Mouse (Mus musculus): Measurements from ENCODE around the gene Id1. TPM values are rescaled to one million over a fixed set of nuclear protein-coding genes. Genes with fewer than 3 reads are reported as not detected.

Id1 gene
- polyA plus RNA-seq, 1 experiment, result 0.75 TPM

DNA sequence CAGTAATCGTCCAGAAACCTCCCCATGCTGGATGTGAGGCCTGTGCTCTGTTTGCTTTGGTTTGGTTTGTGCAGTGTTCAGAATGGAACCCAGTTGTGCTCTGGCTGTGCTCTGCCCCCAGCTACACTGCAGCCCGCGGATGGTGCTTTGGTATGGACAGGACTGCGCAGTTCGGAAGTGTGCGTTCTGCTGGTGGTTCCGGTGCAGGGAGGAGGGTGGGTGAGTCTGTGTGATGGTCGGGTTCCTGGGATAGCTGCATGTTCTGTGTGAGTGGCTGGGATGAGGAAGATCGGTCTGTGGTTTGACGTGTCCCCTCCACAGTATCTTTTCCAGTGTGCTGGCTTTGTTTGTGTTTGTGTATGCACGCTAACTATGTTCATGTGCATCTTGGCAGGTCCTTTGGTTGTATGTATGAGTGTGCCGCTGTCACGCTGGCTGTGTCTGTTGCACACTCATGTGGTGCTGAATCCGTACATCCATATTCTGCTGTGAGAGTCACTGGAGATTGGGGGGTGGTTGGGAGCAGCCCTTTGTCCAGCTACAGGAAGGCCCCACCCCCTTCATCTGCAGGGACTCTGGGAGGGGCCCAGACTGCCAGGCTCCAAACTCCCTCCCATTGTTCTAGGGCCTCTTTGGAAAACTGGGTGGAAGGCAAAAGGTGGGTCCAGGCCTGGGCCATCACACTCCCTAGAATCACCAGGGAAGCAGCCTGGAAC lies 8.1 kb upstream of the Id1 start:
- TF ChIP-seq GATA1 (IDR thresholded peaks at IDR 0.05; ENCODE audit: low read length) (no peak), TAL1 (IDR thresholded peaks at IDR 0.05; ENCODE audit: low read length) (no peak)
- Histone ChIP-seq H3K4me1 (ENCODE audit: control insufficient read depth) (peaks cover 10% of the 10 kb centered on the region), H3K4me3 (replicated peaks) (no peak overlapping the region), H3K27me3 (ENCODE audit: control insufficient read depth) (peaks cover 32% of the 10 kb centered on the region), H3K9me3 (ENCODE audit: control insufficient read depth, low read length) (no peaks in the 10 kb centered on the region; the same call in 1 of the 2 replicates), H3K36me3 (ENCODE audit: control insufficient read depth) (no peaks in the 10 kb centered on the region)

DNA sequence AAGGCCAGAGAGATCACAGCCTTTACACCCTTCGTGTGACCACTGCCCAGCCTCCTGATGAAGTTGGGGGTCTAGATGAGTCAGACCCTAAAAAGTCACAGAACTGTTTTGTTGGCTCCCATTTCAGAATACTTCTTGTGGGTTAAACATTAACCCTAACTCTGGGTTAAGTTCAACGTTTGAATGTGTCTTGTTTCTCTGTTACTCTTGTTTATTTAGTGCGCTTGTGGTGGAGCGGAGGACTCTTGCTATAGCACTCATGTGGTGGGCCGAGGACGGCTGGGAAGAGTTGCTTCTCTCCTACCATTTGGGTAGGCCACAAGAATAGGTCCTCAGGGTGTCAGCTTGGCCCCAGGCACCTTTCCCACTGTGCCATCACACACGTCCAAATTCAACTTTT lies 7.5 kb upstream of the Id1 start:
- Histone ChIP-seq H3K27me3 (ENCODE audit: control insufficient read depth) (peaks cover 31% of the 10 kb centered on the region), H3K36me3 (ENCODE audit: control insufficient read depth) (no peaks in the 10 kb centered on the region), H3K4me1 (ENCODE audit: control insufficient read depth) (peaks cover 10% of the 10 kb centered on the region), H3K4me3 (replicated peaks) (no peak overlapping the region), H3K9me3 (ENCODE audit: control insufficient read depth, low read length) (no peaks in the 10 kb centered on the region; the same call in 1 of the 2 replicates)
- TF ChIP-seq TAL1 (IDR thresholded peaks at IDR 0.05; ENCODE audit: low read length) (no peak), GATA1 (IDR thresholded peaks at IDR 0.05; ENCODE audit: low read length) (no peak)

- Histone ChIP-seq H3K36me3 (ENCODE audit: control insufficient read depth) (no peaks in the 10 kb centered on the region), H3K27me3 (ENCODE audit: control insufficient read depth) (peaks cover 31% of the 10 kb centered on the region), H3K9me3 (ENCODE audit: control insufficient read depth, low read length) (no peaks in the 10 kb centered on the region), H3K4me1 (ENCODE audit: control insufficient read depth) (peaks cover 10% of the 10 kb centered on the region), H3K4me3 (replicated peaks) (no peak overlapping the region)
- TF ChIP-seq TAL1 (IDR thresholded peaks at IDR 0.05; ENCODE audit: low read length) (no peak), GATA1 (IDR thresholded peaks at IDR 0.05; ENCODE audit: low read length) (no peak)
Observed at GRCm38 (mm10) chr2:152729013-152729635, 6.9 kb upstream of the Id1 start.

- H3K4me3 ChIP-seq (replicated peaks), result no peak overlapping the region
- no peaks in the 10 kb centered on the region for H3K36me3 ChIP-seq (ENCODE audit: control insufficient read depth)
- no peaks in the 10 kb centered on the region for H3K9me3 ChIP-seq (ENCODE audit: control insufficient read depth, low read length)
- peaks cover 10% of the 10 kb centered on the region for H3K4me1 ChIP-seq (ENCODE audit: control insufficient read depth)
- H3K27me3 ChIP-seq (ENCODE audit: control insufficient read depth), result peaks cover 31% of the 10 kb centered on the region
- TF ChIP-seq TAL1 (IDR thresholded peaks at IDR 0.05; ENCODE audit: low read length) (no peak), GATA1 (IDR thresholded peaks at IDR 0.05; ENCODE audit: low read length) (no peak)
Observed at GRCm38 (mm10) chr2:152729636-152730020, 6.4 kb upstream of the Id1 start.

DNA sequence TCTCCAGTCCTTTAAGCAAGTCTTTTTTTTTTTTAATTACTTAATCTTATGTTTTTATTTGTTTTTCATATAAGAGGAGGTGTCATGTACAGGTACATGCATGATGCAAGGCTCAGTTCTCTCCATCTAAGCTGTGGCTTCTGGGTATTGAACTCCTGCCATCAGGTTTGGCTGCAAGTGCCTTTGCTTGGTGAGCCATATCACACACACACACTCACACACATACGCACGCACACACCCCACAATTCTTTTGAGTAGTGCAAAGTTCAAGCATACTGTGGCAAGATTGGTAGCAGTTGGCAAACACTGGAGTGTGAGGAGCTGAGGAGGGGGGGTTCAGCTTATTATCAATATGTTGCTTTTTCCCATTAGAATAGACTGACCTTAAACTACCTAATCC lies 2.9 kb upstream of the Id1 start:
- no peaks in the 10 kb centered on the region for H3K36me3 ChIP-seq (ENCODE audit: control insufficient read depth)
- H3K27me3 ChIP-seq (ENCODE audit: control insufficient read depth), result peaks cover 53% of the 10 kb centered on the region
- TF ChIP-seq GATA1 (IDR thresholded peaks at IDR 0.05; ENCODE audit: low read length), result no peak
- H3K4me1 ChIP-seq (ENCODE audit: control insufficient read depth), result peaks cover 40% of the 10 kb centered on the region
- no peak overlapping the region for H3K4me3 ChIP-seq (replicated peaks)
- no peaks in the 10 kb centered on the region for H3K9me3 ChIP-seq (ENCODE audit: control insufficient read depth, low read length)

GRCm38 (mm10) chr2:152734501-152734900 lies 1.6 kb upstream of the Id1 start:
- Histone ChIP-seq H3K9me3 (ENCODE audit: control insufficient read depth, low read length) (no peaks in the 10 kb centered on the region), H3K4me3 (replicated peaks) (no peak overlapping the region), H3K4me1 (ENCODE audit: control insufficient read depth) (peaks cover 53% of the 10 kb centered on the region), H3K36me3 (ENCODE audit: control insufficient read depth) (no peaks in the 10 kb centered on the region), H3K27me3 (ENCODE audit: control insufficient read depth) (peaks cover 62% of the 10 kb centered on the region)
- TF ChIP-seq GATA1 (IDR thresholded peaks at IDR 0.05; ENCODE audit: low read length), result no peak
- TF ChIP-seq TAL1 (IDR thresholded peaks at IDR 0.05; ENCODE audit: low read length), result no peak

- peaks cover 54% of the 10 kb centered on the region for H3K4me1 ChIP-seq (ENCODE audit: control insufficient read depth)
- no peak for TF ChIP-seq GATA1 (IDR thresholded peaks at IDR 0.05; ENCODE audit: low read length)
- TF ChIP-seq TAL1 (IDR thresholded peaks at IDR 0.05; ENCODE audit: low read length), result no peak
- peak overlapping the region; percentile 31 for H3K4me3 ChIP-seq (replicated peaks)
- no peaks in the 10 kb centered on the region for H3K36me3 ChIP-seq (ENCODE audit: control insufficient read depth)
- H3K27me3 ChIP-seq (ENCODE audit: control insufficient read depth), result peaks cover 62% of the 10 kb centered on the region
- no peaks in the 10 kb centered on the region for H3K9me3 ChIP-seq (ENCODE audit: control insufficient read depth, low read length)
Observed at GRCm38 (mm10) chr2:152734984-152735383, 1.1 kb upstream of the Id1 start.

- TF ChIP-seq TAL1 (IDR thresholded peaks at IDR 0.05; ENCODE audit: low read length) (no peak), GATA1 (IDR thresholded peaks at IDR 0.05; ENCODE audit: low read length) (peak; percentile 44; the same call in 1 of the 2 replicates)
- H3K4me1 ChIP-seq (ENCODE audit: control insufficient read depth), result peaks cover 70% of the 10 kb centered on the region
Observed at GRCm38 (mm10) chr2:152736748-152737147, 697 bp downstream of the Id1 start.

GRCm38 (mm10) chr2:152737306-152738221 lies 1.5 kb downstream of the Id1 start:
- peak overlapping the region; percentile 75 for H3K4me3 ChIP-seq (replicated peaks)
- no peak for TF ChIP-seq GATA1 (IDR thresholded peaks at IDR 0.05; ENCODE audit: low read length)
- no peak for TF ChIP-seq TAL1 (IDR thresholded peaks at IDR 0.05; ENCODE audit: low read length)
- peaks cover 78% of the 10 kb centered on the region for H3K4me1 ChIP-seq (ENCODE audit: control insufficient read depth)

More at GRCm38 (mm10) chr2:152736748-152737147, 697 bp downstream of the Id1 start:
- H3K9me3 ChIP-seq (ENCODE audit: control insufficient read depth, low read length), result no peaks in the 10 kb centered on the region
- no peaks in the 10 kb centered on the region for H3K36me3 ChIP-seq (ENCODE audit: control insufficient read depth)
- H3K27me3 ChIP-seq (ENCODE audit: control insufficient read depth), result peaks cover 60% of the 10 kb centered on the region
- H3K4me3 ChIP-seq (replicated peaks), result peak overlapping the region; percentile 75

More at GRCm38 (mm10) chr2:152737306-152738221, 1.5 kb downstream of the Id1 start:
- peaks cover 60% of the 10 kb centered on the region for H3K27me3 ChIP-seq (ENCODE audit: control insufficient read depth)
- H3K9me3 ChIP-seq (ENCODE audit: control insufficient read depth, low read length), result no peaks in the 10 kb centered on the region
- no peaks in the 10 kb centered on the region for H3K36me3 ChIP-seq (ENCODE audit: control insufficient read depth)

All from erythroblast, embryonic 14.5 days (primary cell).